Mouse (Mus musculus) 3134 (cell line): ENCODE data around the gene Zfp575.
A peak's percentile ranks its signal among the peaks of the same experiment; 100 is the strongest.

Experiments
- DNase-seq: peaks from one replicate; pipeline ENCODE4 v3.0.0-alpha.2; 2011; ENCODE audit warnings: low spot score; ENCODE audit not compliant: insufficient read length; ENCODE audit errors: extremely low read depth

The Zfp575 gene

GRCm38 (mm10) chr7:24606046-24606445 is 18.6 kb upstream of the Zfp575 start:
- no peak for DNase-seq

- DNase-seq = no peak
Measured at GRCm38 (mm10) chr7:24605561-24605960, 18.1 kb upstream of the Zfp575 start.

- DNase-seq = peak; percentile 83
Measured at GRCm38 (mm10) chr7:24600941-24601597, 13.6 kb upstream of the Zfp575 start.

- peak; percentile 71 for DNase-seq
Measured at GRCm38 (mm10) chr7:24599211-24600067, 12.0 kb upstream of the Zfp575 start.

- no peak for DNase-seq
Measured at GRCm38 (mm10) chr7:24598121-24598520, 10.7 kb upstream of the Zfp575 start.

GRCm38 (mm10) chr7:24595464-24595863 is 8.0 kb upstream of the Zfp575 start:
- no peak for DNase-seq

- DNase-seq = no peak
Measured at GRCm38 (mm10) chr7:24594309-24594803, 6.9 kb upstream of the Zfp575 start.

- peak; percentile 76 for DNase-seq
Measured at GRCm38 (mm10) chr7:24593621-24594308, 6.3 kb upstream of the Zfp575 start.

GRCm38 (mm10) chr7:24592781-24593180 is 5.3 kb upstream of the Zfp575 start:
- DNase-seq = no peak

GRCm38 (mm10) chr7:24592163-24592562 is 4.7 kb upstream of the Zfp575 start:
- no peak for DNase-seq

GRCm38 (mm10) chr7:24591735-24592134 is 4.3 kb upstream of the Zfp575 start:
- no peak for DNase-seq

GRCm38 (mm10) chr7:24588336-24588735 is 895 bp upstream of the Zfp575 start:
- no peak for DNase-seq

- DNase-seq = no peak
Measured at GRCm38 (mm10) chr7:24586828-24587227, 613 bp downstream of the Zfp575 start.

- no peak for DNase-seq
Measured at GRCm38 (mm10) chr7:24585995-24586394, 1.4 kb downstream of the Zfp575 start.

- DNase-seq = no peak
Measured at GRCm38 (mm10) chr7:24584876-24585275, 2.6 kb downstream of the Zfp575 start.

GRCm38 (mm10) chr7:24577811-24578210 is 9.6 kb downstream of the Zfp575 start:
- no peak for DNase-seq

- no peak for DNase-seq
Measured at GRCm38 (mm10) chr7:24574224-24574796, 13.1 kb downstream of the Zfp575 start.

GRCm38 (mm10) chr7:24572455-24572854 is 15.0 kb downstream of the Zfp575 start:
- DNase-seq = no peak

- DNase-seq = no peak
Measured at GRCm38 (mm10) chr7:24571071-24571470, 16.4 kb downstream of the Zfp575 start.

- DNase-seq = no peak
Measured at GRCm38 (mm10) chr7:24568512-24568911, 18.9 kb downstream of the Zfp575 start.

GRCm38 (mm10) chr7:24566206-24566605 is 21.2 kb downstream of the Zfp575 start:
- DNase-seq = no peak
